Mouse (Mus musculus) CH12.LX (cell line): Measurements from ENCODE around the gene Ptprm. TPM values are rescaled to one million over a fixed set of nuclear protein-coding genes. Genes with fewer than 3 reads are reported as not detected.

Experiments used
- DNase-seq: peaks from one replicate; pipeline ENCODE4 v3.0.0-alpha.2; 2013; ENCODE audit errors: extremely low read depth
- H3K27ac ChIP-seq: 2 replicates; pipeline ENCODE4 v1.5.1; 2012; ENCODE audit warnings: low read depth, mild to moderate bottlenecking, control low read depth, moderate library complexity; ENCODE audit not compliant: insufficient read depth
- H3K27me3 ChIP-seq: replicated peaks from 2 replicates; pipeline ENCODE3; 2012; ENCODE audit warnings: inconsistent platforms
- H3K36me3 ChIP-seq, 2 experiments: replicated peaks in 1 of 2; 2 replicates each; pipeline versions ENCODE3 to v1.6.1; 2012; ENCODE audit warnings: inconsistent platforms in 1 of 2, low read length in 1 of 2, mild to moderate bottlenecking in 1 of 2, mixed read lengths in 1 of 2, moderate library complexity in 1 of 2; ENCODE audit not compliant: control insufficient read depth in 1 of 2, insufficient read depth in 1 of 2
- H3K4me1 ChIP-seq, 2 experiments: 2 replicates each; pipeline ENCODE4 v1.6.1; 2012; ENCODE audit warnings: inconsistent platforms in 1 of 2, moderate library complexity in 1 of 2; ENCODE audit not compliant: insufficient read depth in 2 of 2, control insufficient read depth in 1 of 2
- H3K4me2 ChIP-seq: 2 replicates; pipeline ENCODE4 v1.6.1; 2012; ENCODE audit warnings: low read depth, mild to moderate bottlenecking, control low read depth; ENCODE audit not compliant: poor library complexity, insufficient read depth, severe bottlenecking
- H3K4me3 ChIP-seq, 3 experiments: fragments of 150-350 bp in 1 of 3; sonication (generic) in 1 of 3; replicated peaks in 1 of 3; 2 replicates each; pipeline versions ENCODE3 to v1.5.1; 2011 to 2012; ENCODE audit warnings: low read depth in 2 of 3, low read length in 2 of 3, mild to moderate bottlenecking in 2 of 3, moderate library complexity in 2 of 3, control low read depth in 1 of 3, improper control_type of control experiment in 1 of 3, inconsistent platforms in 1 of 3, mixed read lengths in 1 of 3; ENCODE audit not compliant: poor library complexity in 1 of 3
- H3K79me2 ChIP-seq: replicated peaks from 2 replicates; pipeline ENCODE4 v1.6.1; 2012; ENCODE audit warnings: mild to moderate bottlenecking, moderate library complexity; ENCODE audit not compliant: control insufficient read depth, poor library complexity, insufficient read depth, severe bottlenecking; ENCODE audit errors: extremely low read depth
- H3K9ac ChIP-seq: 2 replicates; pipeline ENCODE4 v1.6.1; 2012; ENCODE audit warnings: low read depth, mild to moderate bottlenecking, control low read depth, moderate library complexity; ENCODE audit not compliant: insufficient read depth
- H3K9me3 ChIP-seq: replicated peaks from 2 replicates; pipeline ENCODE3; 2012; ENCODE audit warnings: low read length, inconsistent platforms, mixed read lengths
- CHD1 ChIP-seq: IDR thresholded peaks from 2 replicates; pipeline ENCODE4 v1.6.1; 2012; ENCODE audit warnings: low read depth, low read length, improper control_type of control experiment, inconsistent platforms
- CTCF ChIP-seq, 2 experiments: IDR thresholded peaks in 1 of 2; conservative IDR thresholded peaks in 1 of 2; 2 replicates each; pipeline ENCODE4 v1.5.1; 2011 to 2012; ENCODE audit warnings: low read depth in 2 of 2, low read length in 2 of 2, improper control_type of control experiment in 1 of 2, inconsistent platforms in 1 of 2, mild to moderate bottlenecking in 1 of 2, moderate library complexity in 1 of 2
- E2F4 ChIP-seq: IDR thresholded peaks from 2 replicates; pipeline ENCODE4 v1.6.1; 2011; ENCODE audit warnings: low read depth, low read length, improper control_type of control experiment; ENCODE audit not compliant: insufficient replicate concordance
- EP300 ChIP-seq: IDR thresholded peaks from 2 replicates; pipeline ENCODE4 v1.6.1; 2011; ENCODE audit warnings: low read length, improper control_type of control experiment
- ETS1 ChIP-seq: conservative IDR thresholded peaks from 2 replicates; pipeline ENCODE4 v1.6.1; 2012; ENCODE audit warnings: low read depth, mild to moderate bottlenecking, inconsistent platforms, low read length, improper control_type of control experiment, moderate library complexity
- HCFC1 ChIP-seq: IDR thresholded peaks from 2 replicates; pipeline ENCODE4 v1.6.1; 2012; ENCODE audit warnings: low read depth, mild to moderate bottlenecking, inconsistent platforms, low read length, improper control_type of control experiment
- IRF4 ChIP-seq: IDR thresholded peaks from 2 replicates; pipeline ENCODE4 v1.6.1; 2014; ENCODE audit warnings: low read depth, mild to moderate bottlenecking, inconsistent platforms, low read length, improper control_type of control experiment
- KAT2A ChIP-seq: IDR thresholded peaks from 2 replicates; pipeline ENCODE4 v1.6.1; 2012; ENCODE audit warnings: low read length, improper control_type of control experiment, inconsistent platforms; ENCODE audit not compliant: insufficient replicate concordance
- MAFK ChIP-seq: IDR thresholded peaks from 2 replicates; pipeline ENCODE4 v1.6.1; 2011; ENCODE audit warnings: low read length, improper control_type of control experiment; ENCODE audit not compliant: insufficient replicate concordance
- MAZ ChIP-seq: IDR thresholded peaks from 2 replicates; pipeline ENCODE4 v1.6.1; 2012; ENCODE audit warnings: low read depth, mild to moderate bottlenecking, inconsistent platforms, low read length, improper control_type of control experiment, moderate library complexity
- MEF2A ChIP-seq: IDR thresholded peaks from 2 replicates; pipeline ENCODE4 v1.6.1; 2014; ENCODE audit warnings: low read depth, mild to moderate bottlenecking, inconsistent platforms, low read length, improper control_type of control experiment, borderline replicate concordance
- MYC ChIP-seq: IDR thresholded peaks from 2 replicates; pipeline ENCODE4 v1.6.1; 2011; ENCODE audit warnings: low read depth, mild to moderate bottlenecking, improper control_type of control experiment, low read length
- NELFE ChIP-seq: IDR thresholded peaks from 2 replicates; pipeline ENCODE4 v1.6.1; 2011; ENCODE audit warnings: low read depth, low read length, improper control_type of control experiment
- NRF1 ChIP-seq: IDR thresholded peaks from 2 replicates; pipeline ENCODE4 v1.6.1; 2014; ENCODE audit warnings: low read depth, mild to moderate bottlenecking, inconsistent platforms, low read length, improper control_type of control experiment, moderate library complexity
- PAX5 ChIP-seq: IDR thresholded peaks from 2 replicates; pipeline ENCODE4 v1.6.1; 2012; ENCODE audit warnings: low read length, inconsistent platforms, mixed read lengths
- POLR2A ChIP-seq: IDR thresholded peaks from 2 replicates; pipeline ENCODE4 v1.6.1; 2011; ENCODE audit warnings: low read depth, mild to moderate bottlenecking, improper control_type of control experiment, low read length
- POLR2AphosphoS2 ChIP-seq: IDR thresholded peaks from 2 replicates; pipeline ENCODE4 v1.6.1; 2011; ENCODE audit warnings: low read depth, low read length, improper control_type of control experiment
- SIN3A ChIP-seq: IDR thresholded peaks from 2 replicates; pipeline ENCODE4 v1.6.1; 2012; ENCODE audit warnings: low read length, improper control_type of control experiment, inconsistent platforms
- UBTF ChIP-seq: IDR thresholded peaks from 2 replicates; pipeline ENCODE4 v1.6.1; 2012; ENCODE audit warnings: low read depth, mild to moderate bottlenecking, inconsistent platforms, low read length, improper control_type of control experiment, moderate library complexity
- USF2 ChIP-seq: conservative IDR thresholded peaks from 2 replicates; pipeline ENCODE4 v1.6.1; 2011; ENCODE audit warnings: low read depth, low read length, improper control_type of control experiment
- ZKSCAN1 ChIP-seq: IDR thresholded peaks from 2 replicates; pipeline ENCODE4 v1.6.1; 2012; ENCODE audit warnings: low read depth, inconsistent platforms, low read length, improper control_type of control experiment, borderline replicate concordance
- ZMIZ1 ChIP-seq: IDR thresholded peaks from 2 replicates; pipeline ENCODE4 v1.6.1; 2012; ENCODE audit warnings: low read depth, mild to moderate bottlenecking, inconsistent platforms, low read length, improper control_type of control experiment
- dilution Hi-C: fragments of 300-500 bp; cut with MboI; formaldehyde crosslinking; loops from 2 replicates; pipeline ENCODE4 v1.14.3; 2020; ENCODE audit warnings: low sequenced_read_pairs; ENCODE audit not compliant: extremely low pct_unique_long_range_greater_than_20kb, extremely low pct_ligation_motif_present
- in situ Hi-C: fragments of 300-500 bp; cut with MboI; formaldehyde crosslinking; loops from 3 replicates; pipeline ENCODE4 v1.14.3; 2019; ENCODE audit warnings: low sequenced_read_pairs, low pct_ligation_motif_present, low pct_unique_long_range_greater_than_20kb, mixed read lengths
- polyA plus RNA-seq: library from polyadenylated mRNA; unstranded; fragments of >175 nt; gene quantifications from 2 replicates; pipeline ENCODE4 v1.2.1, GENCODE M21; 2012; ENCODE audit warnings: low read depth; ENCODE audit not compliant: insufficient read length
- total RNA-seq, 2 experiments: library from RNA; depleted of rRNA; stranded (reverse); fragments of 300-350 nt in 1 of 2; fragments of >200 nt in 1 of 2; gene quantifications; 2 replicates each; pipeline ENCODE4 v1.2.3; 2012 to 2014

Gene Ptprm
- total and polyA plus RNA-seq, 3 experiments = not detected

- Histone ChIP-seq H3K9me3 (peaks cover 86% of the 10 kb centered on the region), H3K36me3 (no peaks in the 10 kb centered on the region), H3K4me1 (no peaks in the 10 kb centered on the region), H3K79me2 (no peaks in the 10 kb centered on the region), H3K9ac (no peak overlapping the region), H3K4me2 (no peak overlapping the region), H3K27me3 (no peaks in the 10 kb centered on the region), H3K27ac (no peak overlapping the region), H3K4me3 (no peak overlapping the region)
- dilution Hi-C loops (no loop called here), in situ Hi-C loops (no loop called here)
- DNase-seq = no peak
- TF ChIP-seq UBTF (no peak), ZKSCAN1 (no peak), MEF2A (no peak), NELFE (no peak), PAX5 (no peak), CTCF (conservative IDR thresholded peaks at IDR 0.05 in 1 of 2, IDR thresholded peaks at IDR 0.05 in 1 of 2; ENCODE audit: low read depth in 2 of 2, low read length in 2 of 2) (no peak), ETS1 (no peak), POLR2AphosphoS2 (no peak), MYC (no peak), MAFK (no peak)
These were observed 654.4 kb downstream of the Ptprm start for GRCm38 (mm10) chr17:66699896-66700295.

GRCm38 (mm10) chr17:66697650-66698049 lies 656.6 kb downstream of the Ptprm start:
- Histone ChIP-seq H3K4me3 (no peak overlapping the region), H3K4me1 (no peaks in the 10 kb centered on the region), H3K4me2 (no peak overlapping the region), H3K9ac (no peak overlapping the region), H3K27me3 (no peaks in the 10 kb centered on the region), H3K36me3 (no peaks in the 10 kb centered on the region), H3K27ac (no peak overlapping the region), H3K79me2 (no peaks in the 10 kb centered on the region), H3K9me3 (peaks cover 87% of the 10 kb centered on the region)
- in situ Hi-C loops (no loop called here), dilution Hi-C loops (no loop called here)
- no peak for DNase-seq
- no peak for TF ChIP-seq MYC
- TF ChIP-seq CHD1 = no peak
- TF ChIP-seq ZKSCAN1 = no peak
- TF ChIP-seq USF2 = no peak
- no peak for TF ChIP-seq EP300
- TF ChIP-seq KAT2A = no peak
- no peak for TF ChIP-seq MAFK
- no peak for TF ChIP-seq SIN3A
- TF ChIP-seq ZMIZ1 = no peak
- no peak for TF ChIP-seq POLR2A
- no peak for TF ChIP-seq E2F4
- no peak for TF ChIP-seq IRF4
- TF ChIP-seq HCFC1 = no peak
- TF ChIP-seq MAZ = no peak
- no peak for TF ChIP-seq PAX5
- TF ChIP-seq NRF1 = no peak
- no peak for TF ChIP-seq UBTF
